Mouse (Mus musculus) embryo, embryonic 10 days (tissue): Measurements from ENCODE around the gene Ckap2.
A peak's percentile ranks its signal among the peaks of the same experiment; 100 is the strongest.
"Not testable (repeated sequence)": the region's sequence is repeated elsewhere in the genome, so short reads cannot be mapped to it uniquely, and the experiment has no call there.

Experiments used
- DNase-seq: peaks from one replicate; pipeline ENCODE4 v3.0.0-alpha.2; 2015; ENCODE audit warnings: low spot score

Ckap2 gene

DNA sequence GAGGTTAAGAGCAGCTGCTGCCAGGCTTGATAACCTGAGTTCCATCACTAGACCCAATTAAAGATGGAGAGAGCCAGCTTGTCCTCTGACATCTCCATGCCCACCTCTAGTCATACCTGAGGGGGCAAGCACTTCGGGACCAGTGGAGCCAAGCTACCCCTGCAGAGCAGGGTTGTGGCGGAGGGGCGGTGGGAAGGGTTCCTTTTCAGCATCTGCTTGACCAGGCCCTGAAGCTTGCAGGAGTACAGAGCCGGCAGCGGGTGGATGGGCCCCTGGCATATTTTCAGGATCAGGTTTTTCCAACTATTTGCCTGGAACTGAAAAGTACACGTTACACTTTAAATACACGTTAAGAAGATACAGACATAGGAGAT, 37.3 kb downstream of the Ckap2 start:
- no peak for DNase-seq

DNA sequence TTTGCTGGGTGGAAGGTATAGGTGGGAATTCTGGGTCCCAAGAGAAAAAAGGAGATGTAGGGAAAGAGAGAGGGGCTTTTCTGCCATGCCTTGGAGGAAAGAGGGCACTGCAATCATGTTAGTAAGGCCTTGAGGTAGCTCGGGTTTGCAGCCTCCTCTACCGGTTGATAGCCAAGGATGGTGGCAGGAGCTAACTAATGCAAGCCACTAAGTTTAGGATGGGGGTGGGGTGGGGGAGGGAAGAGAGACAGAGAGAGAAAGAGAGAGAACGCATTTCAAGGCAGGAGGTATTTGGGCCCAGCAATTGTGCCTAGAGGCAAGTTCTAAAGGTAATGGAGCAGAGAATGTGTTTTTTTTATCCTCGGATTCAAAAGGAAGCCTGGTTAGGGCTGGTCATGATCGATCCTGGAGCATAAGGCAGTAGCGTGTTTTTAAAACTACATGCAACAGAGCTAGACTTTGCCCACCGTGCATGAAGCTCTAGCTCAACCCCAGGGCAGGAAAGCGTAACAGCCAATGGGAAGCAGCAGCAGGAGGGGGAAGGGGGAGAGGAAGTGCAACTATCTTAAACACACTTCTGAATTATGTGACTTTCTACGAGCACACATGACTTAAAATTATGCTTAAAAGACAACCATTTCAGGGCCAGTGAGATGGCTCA, 37.8 kb downstream of the Ckap2 start:
- DNase-seq, result no peak

DNA sequence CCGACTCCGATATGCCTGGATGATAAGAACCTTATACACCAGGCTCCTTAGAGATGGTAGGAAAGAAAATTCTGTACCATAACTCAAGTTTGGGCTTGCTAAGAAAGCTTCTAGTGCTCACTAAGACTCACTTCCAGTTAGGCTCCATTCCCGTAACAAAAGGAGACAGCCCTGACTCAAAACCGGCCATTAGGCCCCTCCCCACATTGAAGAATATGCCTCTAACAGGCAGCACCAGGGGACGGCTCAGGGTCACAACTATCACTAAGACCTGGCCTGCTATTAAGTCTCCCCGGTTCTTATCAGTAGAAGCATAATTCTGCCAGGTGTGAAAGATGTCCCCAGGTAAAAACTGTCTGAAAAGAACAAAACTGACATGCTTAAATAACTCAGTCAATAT, 39.8 kb downstream of the Ckap2 start:
- DNase-seq, result no peak

DNA sequence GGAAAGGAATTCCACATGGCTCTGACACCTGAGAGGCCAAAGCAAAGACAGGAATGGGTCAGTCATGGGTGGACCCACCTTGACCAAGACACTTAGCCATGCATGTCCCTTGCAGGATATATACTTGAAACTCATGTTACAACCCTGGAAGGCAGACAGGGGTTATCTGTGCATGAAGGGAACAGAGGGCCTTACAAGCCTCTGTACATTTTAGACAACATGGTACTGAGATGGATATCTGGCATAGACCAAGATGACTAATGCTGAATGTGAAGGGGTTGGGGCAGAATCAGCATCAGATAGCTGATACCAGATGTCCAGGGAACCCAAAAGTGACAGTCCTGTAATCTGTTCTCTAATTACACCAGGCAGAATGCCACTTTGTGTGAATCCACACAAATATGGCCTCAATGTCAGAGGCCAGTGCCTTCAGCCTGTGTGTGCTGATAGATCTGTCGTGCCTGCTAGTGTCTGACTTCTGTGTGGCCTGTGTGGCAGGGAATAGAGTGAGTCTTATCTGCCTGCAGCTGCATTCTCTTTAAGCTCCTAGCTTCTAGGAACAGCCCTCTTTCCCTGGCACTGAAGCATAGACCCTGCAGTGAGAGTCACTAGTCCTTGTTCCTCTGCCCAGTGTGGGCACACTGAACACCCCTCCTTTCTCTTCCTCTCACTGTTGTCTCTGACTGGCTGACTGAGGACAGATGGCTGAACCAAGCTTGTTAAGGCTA, 41.7 kb downstream of the Ckap2 start:
- DNase-seq, result no peak

DNA sequence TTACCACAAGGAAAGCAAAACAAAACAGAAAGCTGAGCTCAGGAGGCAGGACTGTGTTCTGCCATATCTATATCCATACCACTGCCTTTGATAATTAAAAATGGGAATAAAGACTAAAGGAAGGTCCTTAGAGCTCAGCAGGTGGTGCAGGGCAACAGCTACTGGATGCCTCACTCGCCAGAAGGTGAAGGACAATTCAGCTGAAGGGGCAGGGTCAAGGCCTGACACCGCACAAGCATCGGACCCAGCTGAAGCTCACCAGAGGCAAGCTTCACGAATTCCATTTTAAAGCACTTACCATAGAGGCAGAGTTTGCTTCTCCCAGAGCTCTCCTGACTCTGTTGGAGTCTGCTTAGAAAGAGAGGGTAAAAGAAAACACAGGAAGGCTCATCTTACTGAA, 43.0 kb downstream of the Ckap2 start:
- DNase-seq, result no peak

DNA sequence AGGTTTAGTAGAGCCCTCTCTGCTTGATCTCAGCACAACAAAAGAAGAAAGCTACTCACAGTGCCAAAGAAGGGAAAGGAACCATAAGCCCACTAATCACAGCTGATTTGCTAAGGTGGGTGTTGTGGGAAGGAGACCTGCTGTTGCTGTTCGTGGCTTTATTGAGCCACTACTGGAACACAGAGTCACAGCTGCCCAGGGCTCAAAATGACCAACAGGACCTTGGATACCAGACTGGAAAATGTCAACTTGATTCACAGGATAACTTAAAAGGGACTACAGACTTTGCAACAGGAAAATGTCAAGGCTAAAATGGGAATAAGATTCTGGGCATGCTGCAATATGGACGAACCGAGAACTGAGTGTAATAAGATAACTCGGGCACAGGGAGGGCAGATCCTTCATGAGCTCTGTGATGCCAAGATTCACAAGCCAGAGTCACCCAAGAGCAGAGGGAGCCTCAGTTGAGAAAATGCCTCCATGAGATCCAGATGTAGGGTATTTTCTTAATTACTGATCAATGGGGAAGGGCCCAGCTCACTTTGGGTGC, 43.7 kb downstream of the Ckap2 start:
- DNase-seq, result no peak

DNA sequence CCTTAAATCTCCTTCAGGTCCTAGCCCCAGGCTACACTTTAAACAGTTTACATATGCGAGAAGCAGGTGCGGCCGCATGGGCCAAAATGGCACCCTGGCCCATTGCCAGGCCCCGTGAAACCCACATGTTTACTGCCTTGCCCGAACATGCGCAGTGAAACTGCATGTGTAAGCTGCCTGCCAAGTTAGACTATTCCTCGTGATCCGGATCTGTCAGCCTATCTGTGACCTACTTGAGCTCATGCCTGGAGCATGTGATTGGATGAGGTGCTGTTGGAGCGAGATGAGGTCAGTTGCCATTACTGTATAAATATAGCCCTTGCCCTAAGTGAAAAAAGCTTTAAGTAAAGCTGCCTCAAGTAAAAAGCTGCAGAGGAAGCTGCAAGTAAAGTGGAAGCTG, 49.2 kb downstream of the Ckap2 start:
- not testable (repeated sequence) for DNase-seq

DNA sequence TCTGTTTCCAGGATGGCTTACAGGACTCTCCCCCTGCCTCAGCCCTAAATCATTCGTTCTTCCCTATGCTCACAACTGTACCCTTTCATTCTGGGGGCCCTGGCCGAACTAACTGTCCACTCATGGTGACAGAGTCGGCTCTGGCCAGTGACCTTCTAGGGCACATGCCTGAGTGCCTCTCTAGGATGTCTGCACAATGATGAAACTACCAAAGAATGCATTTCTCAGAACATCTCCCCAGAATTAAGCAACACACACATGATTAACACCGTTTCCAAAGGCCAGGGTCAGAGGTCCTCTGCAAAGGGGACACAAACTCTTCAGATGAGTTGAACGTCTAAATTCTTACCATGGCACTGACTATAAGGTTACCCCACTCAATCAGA, 50.9 kb downstream of the Ckap2 start:
- DNase-seq, result no peak

DNA sequence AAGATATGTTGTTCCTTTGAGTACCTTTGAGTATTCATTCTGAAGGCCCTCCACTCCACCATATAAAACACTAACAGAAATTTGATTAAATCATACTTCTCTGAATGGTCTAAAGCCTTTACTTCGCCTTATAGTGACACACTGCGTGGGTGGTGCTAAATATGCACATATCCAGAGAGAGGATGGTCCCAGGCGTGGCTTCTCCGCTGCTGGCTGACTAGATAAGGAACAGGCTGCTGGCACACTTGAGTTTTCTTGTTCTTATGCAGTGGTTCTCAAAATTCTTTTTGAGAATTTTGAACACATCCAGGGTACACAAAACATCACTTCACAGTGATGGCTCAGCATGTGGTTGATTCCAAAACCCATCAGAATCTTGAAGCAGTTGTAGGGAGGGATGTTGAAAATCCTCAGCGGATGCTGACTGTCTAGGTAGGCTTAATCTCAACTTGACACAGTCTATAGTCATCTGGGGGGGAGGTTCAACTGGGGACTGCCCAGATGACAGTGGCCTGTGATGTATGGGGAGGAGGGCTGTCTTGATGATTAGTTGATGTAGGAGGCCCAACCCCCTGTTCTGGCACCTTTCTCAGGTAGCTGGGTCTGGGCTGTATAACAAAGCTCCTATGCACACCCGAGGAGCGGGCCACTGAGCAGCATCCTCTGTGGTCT, 51.4 kb downstream of the Ckap2 start:
- no peak for DNase-seq

DNA sequence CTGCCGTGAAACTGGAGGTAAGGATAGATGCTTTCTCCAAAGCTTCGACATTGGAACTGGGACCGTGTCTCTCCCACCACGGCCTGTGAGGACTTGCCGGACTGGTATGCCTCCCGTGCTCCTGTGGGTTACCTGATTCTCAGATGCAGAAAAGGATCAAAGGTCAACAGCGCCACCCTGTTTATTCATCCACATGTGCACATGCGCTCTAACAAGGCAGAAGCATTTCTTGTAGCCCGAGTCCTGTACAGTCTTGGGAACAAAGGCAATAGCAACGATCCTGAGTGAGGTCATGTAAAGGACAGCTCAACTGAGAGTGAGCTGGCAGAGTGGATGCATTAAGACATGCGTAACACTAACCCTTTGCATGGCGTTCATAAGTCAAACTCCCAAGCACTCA, 53.6 kb downstream of the Ckap2 start:
- DNase-seq, result no peak

DNA sequence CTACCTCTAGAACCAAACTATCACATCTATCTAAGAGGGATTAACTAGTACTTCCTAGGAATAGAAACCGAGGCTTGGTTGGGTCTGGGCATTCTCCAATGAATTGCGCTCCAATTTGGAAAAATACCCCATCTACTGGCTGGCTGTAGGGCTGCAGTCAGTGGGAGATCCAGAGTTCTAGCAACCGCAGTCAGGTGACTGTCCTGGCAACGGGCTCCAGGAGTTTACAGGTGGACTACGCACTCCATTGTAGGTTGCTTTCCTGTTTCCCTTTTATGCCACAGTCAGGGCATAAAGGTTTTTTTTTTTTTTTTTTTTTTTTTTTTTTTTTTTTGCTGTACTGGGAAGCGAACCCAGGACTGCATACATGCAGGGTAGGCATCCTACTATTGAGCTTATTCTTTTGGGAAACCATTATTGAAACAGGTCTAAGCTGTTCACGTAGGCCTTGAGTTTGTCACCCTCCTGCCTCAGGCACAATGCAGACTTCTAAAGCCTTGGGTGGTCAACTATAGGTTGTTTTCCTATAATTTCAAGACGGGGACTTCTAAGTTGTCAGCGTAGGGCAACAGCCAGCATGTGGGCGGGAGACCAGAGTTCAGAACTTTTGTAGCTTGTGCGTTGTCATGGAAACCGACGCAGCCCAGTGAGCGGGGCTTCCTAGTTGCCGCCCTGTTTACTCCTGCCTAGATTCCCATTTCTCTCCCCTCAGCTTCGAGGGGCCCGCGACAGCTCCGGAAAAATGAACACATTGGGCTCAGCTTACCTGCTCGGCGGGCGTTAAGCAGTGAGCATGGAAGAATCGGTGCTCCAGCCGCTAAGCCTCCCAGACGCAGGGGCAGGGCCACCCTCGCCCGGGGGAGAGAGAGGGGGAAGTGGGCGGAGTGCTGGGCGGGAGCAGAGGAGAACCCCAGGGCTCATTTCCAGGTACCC, 61.1 kb downstream of the Ckap2 start, which contains the start of gene Nek5:
TSS of gene Nek5 (minus strand) at position 834 of the 933 bp plus-strand sequence.
- DNase-seq, result peak; percentile 85
